Mouse (Mus musculus) urinary bladder, postnatal 10 days (tissue): ENCODE measurements around the gene Smo.
A peak's percentile ranks its signal among the peaks of the same experiment; 100 is the strongest.

Experiments used
- DNase-seq: peaks from one replicate; pipeline ENCODE4 v3.0.0; 2022; ENCODE audit warnings: low spot score

Smo gene

GRCm38 (mm10) chr6:29735336-29735688 is at the start of gene Smo:
Gene Smo (plus strand): TSS chr6:29735503.
- peak; percentile 37 for DNase-seq

GRCm38 (mm10) chr6:29685952-29686351 is 49.4 kb upstream of the Smo start:
- DNase-seq = no peak

- DNase-seq = no peak
Observed at GRCm38 (mm10) chr6:29689458-29689857, 45.8 kb upstream of the Smo start.

- DNase-seq = peak; percentile 76
Observed at GRCm38 (mm10) chr6:29693953-29694352, 41.4 kb upstream of the Smo start, which contains the start of gene Tspan33. Gene Tspan33 (plus strand): TSS chr6:29694222.

GRCm38 (mm10) chr6:29694375-29695289 is 40.7 kb upstream of the Smo start:
- no peak for DNase-seq

GRCm38 (mm10) chr6:29695290-29695674 is 40.0 kb upstream of the Smo start:
- DNase-seq = no peak

GRCm38 (mm10) chr6:29695975-29696374 is 39.3 kb upstream of the Smo start:
- no peak for DNase-seq

GRCm38 (mm10) chr6:29697139-29697538 is 38.2 kb upstream of the Smo start:
- no peak for DNase-seq

GRCm38 (mm10) chr6:29697548-29697947 is 37.8 kb upstream of the Smo start:
- no peak for DNase-seq

GRCm38 (mm10) chr6:29699085-29699745 is 36.1 kb upstream of the Smo start:
- no peak for DNase-seq

GRCm38 (mm10) chr6:29701051-29701450 is 34.3 kb upstream of the Smo start:
- no peak for DNase-seq

GRCm38 (mm10) chr6:29702126-29702525 is 33.2 kb upstream of the Smo start:
- DNase-seq = no peak

- no peak for DNase-seq
Observed at GRCm38 (mm10) chr6:29704143-29704542, 31.2 kb upstream of the Smo start.

GRCm38 (mm10) chr6:29707902-29708301 is 27.4 kb upstream of the Smo start:
- no peak for DNase-seq

- DNase-seq = no peak
Observed at GRCm38 (mm10) chr6:29711318-29711717, 24.0 kb upstream of the Smo start.

- DNase-seq = no peak
Observed at GRCm38 (mm10) chr6:29712011-29712584, 23.2 kb upstream of the Smo start.

GRCm38 (mm10) chr6:29716624-29717365 is 18.5 kb upstream of the Smo start:
- DNase-seq = no peak

- DNase-seq = no peak
Observed at GRCm38 (mm10) chr6:29717541-29717940, 17.8 kb upstream of the Smo start.

- DNase-seq = no peak
Observed at GRCm38 (mm10) chr6:29717952-29718521, 17.3 kb upstream of the Smo start.

GRCm38 (mm10) chr6:29718894-29719329 is 16.4 kb upstream of the Smo start:
- DNase-seq = no peak

GRCm38 (mm10) chr6:29721890-29722289 is 13.4 kb upstream of the Smo start:
- DNase-seq = no peak
